ENCODE assay signal across 14 mouse cellular contexts in the genomic region with DNA sequence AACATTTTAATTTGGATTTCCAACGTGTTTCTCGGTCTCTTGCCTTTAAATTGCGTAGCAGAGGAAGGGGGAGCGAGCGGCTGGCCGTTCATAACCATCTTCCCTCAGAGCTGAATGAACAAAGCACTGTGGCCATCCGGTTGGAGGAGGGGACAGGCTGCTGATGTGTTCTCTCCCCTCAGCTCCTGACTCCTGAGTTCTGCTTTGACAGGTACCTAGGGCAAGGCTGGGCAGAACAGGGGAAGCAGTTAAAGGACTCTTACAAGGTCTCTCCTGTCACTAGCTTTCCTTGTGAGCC. TPM values are rescaled to one million over a fixed set of nuclear protein-coding genes. Genes with fewer than 3 reads are reported as not detected.
DNase-seq lines count a peak whose midpoint lies in the region; ATAC-seq lines count a peak whose summit lies in the region.
"Had no signal": no experiment of that assay in that cellular context is flagged by ENCODE, and none has a peak within 500 bp of the region (broad histone marks: within the 10 kb centered on the region; RNA-seq: fewer than 3 reads in every experiment).

No protein-coding gene starts in this region.

- H3K9me3 ChIP-seq in midbrain, embryonic 12.5 days, result no peaks in the 10 kb centered on the region
- H3K9me3 ChIP-seq in midbrain, embryonic 10.5 days (replicated peaks), result no peaks in the 10 kb centered on the region
- H3K9me3 ChIP-seq in forebrain, embryonic 12.5 days, result no peaks in the 10 kb centered on the region
- H3K9me3 ChIP-seq in hindbrain, embryonic 13.5 days, result no peaks in the 10 kb centered on the region
- H3K9me3 ChIP-seq in neural tube, embryonic 12.5 days, result no peaks in the 10 kb centered on the region
- H3K9me3 ChIP-seq: heart, embryonic 13.5 days; lung, embryonic 15.5 days had no signal

- no peaks in the 10 kb centered on the region for H3K36me3 ChIP-seq in midbrain, embryonic 12.5 days
- no peaks in the 10 kb centered on the region for H3K36me3 ChIP-seq in midbrain, embryonic 10.5 days
- no peaks in the 10 kb centered on the region for H3K36me3 ChIP-seq in forebrain, embryonic 12.5 days (replicated peaks)
- no peaks in the 10 kb centered on the region for H3K36me3 ChIP-seq in hindbrain, embryonic 13.5 days
- H3K36me3 ChIP-seq in neural tube, embryonic 12.5 days, result no peaks in the 10 kb centered on the region
- H3K36me3 ChIP-seq: heart, embryonic 13.5 days; lung, embryonic 15.5 days had no signal

- 36% methylated on average over 7 of the region's 7 CpGs for WGBS in midbrain, embryonic 12.5 days
- WGBS in midbrain, embryonic 10.5 days, result 65% methylated on average over 7 of the region's 7 CpGs
- WGBS in forebrain, embryonic 12.5 days, result 20% methylated on average over 7 of the region's 7 CpGs
- 19% methylated on average over 7 of the region's 7 CpGs for WGBS in hindbrain, embryonic 13.5 days
- WGBS in neural tube, embryonic 12.5 days, result 29% methylated on average over 7 of the region's 7 CpGs

- peaks cover 15% of the 10 kb centered on the region for H3K4me1 ChIP-seq in midbrain, embryonic 12.5 days
- peaks cover 10% of the 10 kb centered on the region for H3K4me1 ChIP-seq in midbrain, embryonic 10.5 days
- peaks cover 17% of the 10 kb centered on the region for H3K4me1 ChIP-seq in forebrain, embryonic 12.5 days
- peaks cover 32% of the 10 kb centered on the region for H3K4me1 ChIP-seq in hindbrain, embryonic 13.5 days (replicated peaks)
- peaks cover 14% of the 10 kb centered on the region; the same call in 1 of the 2 replicates for H3K4me1 ChIP-seq in neural tube, embryonic 12.5 days
- H3K4me1 ChIP-seq: lung, embryonic 15.5 days had no signal

- DNase-seq in midbrain, embryonic 10.5 days (ENCODE audit: low spot score), result no peak
- DNase-seq in embryo, embryonic 9.5 days (ENCODE audit: extremely low spot score), result no peak
- no peak for DNase-seq in cerebellum, postnatal 36 days
- no peak for DNase-seq in layer of hippocampus, adult 11-12 months (ENCODE audit: low spot score)
- DNase-seq: B cell, adult 2 months; cerebellum, adult 9-10 months; embryo, embryonic 11 days; gastrocnemius, postnatal 36 days had no signal

- peak overlapping the region; percentile 58; the same call in 1 of the 2 replicates for H3K27ac ChIP-seq in midbrain, embryonic 12.5 days (replicated peaks)
- H3K27ac ChIP-seq in midbrain, embryonic 10.5 days (replicated peaks), result no peak overlapping the region
- peak overlapping the region; percentile 69 for H3K27ac ChIP-seq in forebrain, embryonic 12.5 days
- peak overlapping the region; percentile 71 for H3K27ac ChIP-seq in hindbrain, embryonic 13.5 days
- H3K27ac ChIP-seq in neural tube, embryonic 12.5 days, result no peak overlapping the region
- H3K27ac ChIP-seq: heart, embryonic 13.5 days; lung, embryonic 15.5 days had no signal

- no peak overlapping the region for H3K9ac ChIP-seq in midbrain, embryonic 12.5 days (replicated peaks)
- H3K9ac ChIP-seq in forebrain, embryonic 12.5 days, result 0 out of 2 replicates have a peak overlapping the region, but pooled peaks have one; percentile 8
- H3K9ac ChIP-seq in hindbrain, embryonic 13.5 days, result no peak overlapping the region
- no peak overlapping the region for H3K9ac ChIP-seq in neural tube, embryonic 12.5 days
- H3K9ac ChIP-seq: heart, embryonic 13.5 days; lung, embryonic 15.5 days had no signal

- no peak overlapping the region for H3K4me2 ChIP-seq in midbrain, embryonic 12.5 days (replicated peaks)
- peak overlapping the region; percentile 11; the same call in 1 of the 2 replicates for H3K4me2 ChIP-seq in forebrain, embryonic 12.5 days
- H3K4me2 ChIP-seq in hindbrain, embryonic 13.5 days, result 0 out of 2 replicates have a peak overlapping the region, but pooled peaks have one; percentile 2
- no peak overlapping the region for H3K4me2 ChIP-seq in neural tube, embryonic 12.5 days (replicated peaks)
- H3K4me2 ChIP-seq: heart, embryonic 13.5 days; lung, embryonic 15.5 days had no signal

- no peak overlapping the region for H3K4me3 ChIP-seq in midbrain, embryonic 12.5 days
- H3K4me3 ChIP-seq in midbrain, embryonic 10.5 days, result no peak overlapping the region
- H3K4me3 ChIP-seq in forebrain, embryonic 12.5 days (replicated peaks), result no peak overlapping the region
- no peak overlapping the region for H3K4me3 ChIP-seq in hindbrain, embryonic 13.5 days
- H3K4me3 ChIP-seq in neural tube, embryonic 12.5 days, result no peak overlapping the region
- H3K4me3 ChIP-seq: heart, embryonic 13.5 days; lung, embryonic 15.5 days had no signal

- H3K27me3 ChIP-seq in midbrain, embryonic 12.5 days, result no peaks in the 10 kb centered on the region
- H3K27me3 ChIP-seq in midbrain, embryonic 10.5 days (ENCODE audit: low read depth, poor library complexity, severe bottlenecking), result no peaks in the 10 kb centered on the region
- no peaks in the 10 kb centered on the region for H3K27me3 ChIP-seq in forebrain, embryonic 12.5 days
- no peaks in the 10 kb centered on the region for H3K27me3 ChIP-seq in hindbrain, embryonic 13.5 days
- no peaks in the 10 kb centered on the region for H3K27me3 ChIP-seq in neural tube, embryonic 12.5 days (replicated peaks)
- H3K27me3 ChIP-seq: lung, embryonic 15.5 days had no signal

- ATAC-seq in midbrain, embryonic 12.5 days (ENCODE audit: low FRiP score, low read depth), result peak; percentile 47; the same call in 1 of the 2 replicates
- ATAC-seq in forebrain, embryonic 12.5 days (ENCODE audit: low FRiP score), result peak; percentile 74
- ATAC-seq in hindbrain, embryonic 13.5 days (ENCODE audit: low FRiP score), result peak; percentile 49; the same call in 1 of the 2 replicates
- ATAC-seq in neural tube, embryonic 12.5 days (ENCODE audit: low FRiP score, low read depth), result peak; percentile 57; the same call in 1 of the 2 replicates

RNA-seq across cellular contexts. Expression of a gene that starts 53.7 kb away (rescaled TPM):
- polyA plus RNA-seq in midbrain, embryonic 12.5 days (2016; fragmentation: Nextera tagmentation; extraction: Ambion mirVana), result 5.1 TPM in 2 replicates
- 1.2 and 1.7 TPM in 2 replicates for polyA plus RNA-seq in midbrain, embryonic 10.5 days (2016; fragmentation: Nextera tagmentation; extraction: Ambion mirVana)
- polyA plus RNA-seq in forebrain, embryonic 12.5 days (2016; fragmentation: Nextera tagmentation; extraction: Ambion mirVana), result 3.5 and 3.7 TPM in 2 replicates
- 7.1 and 7.9 TPM in 2 replicates for polyA plus RNA-seq in hindbrain, embryonic 13.5 days (2015; fragmentation: Nextera tagmentation; extraction: Ambion mirVana)
- 3.3 and 3.6 TPM in 2 replicates for polyA plus RNA-seq in neural tube, embryonic 12.5 days (2016; fragmentation: Nextera tagmentation; extraction: Ambion mirVana)

Comparison
In these comparisons a context has a peak if more than half of its experiments do, and no peak if none do; other contexts are left out.
1. H3K27ac ChIP-seq: peak in midbrain, embryonic 12.5 days (single experiment), forebrain, embryonic 12.5 days (single experiment) and hindbrain, embryonic 13.5 days (single experiment); none in midbrain, embryonic 10.5 days (single experiment) and neural tube, embryonic 12.5 days (single experiment).
2. H3K4me2 ChIP-seq: peak in forebrain, embryonic 12.5 days (single experiment) and hindbrain, embryonic 13.5 days (single experiment); none in midbrain, embryonic 12.5 days (single experiment) and neural tube, embryonic 12.5 days (single experiment).
3. Peak in every context shown above with its lines, with median percentiles within 50 percentile points of each other: ATAC-seq.